Mouse (Mus musculus) CH12.LX (cell line): ENCODE data around the gene Lrig3. TPM values are rescaled to one million over a fixed set of nuclear protein-coding genes. Genes with fewer than 3 reads are reported as not detected.

Source experiments
- DNase-seq: peaks from one replicate; pipeline ENCODE4 v3.0.0-alpha.2; 2013; ENCODE audit errors: extremely low read depth
- H3K27ac ChIP-seq: 2 replicates; pipeline ENCODE4 v1.5.1; 2012; ENCODE audit warnings: low read depth, mild to moderate bottlenecking, control low read depth, moderate library complexity; ENCODE audit not compliant: insufficient read depth
- H3K27me3 ChIP-seq: replicated peaks from 2 replicates; pipeline ENCODE3; 2012; ENCODE audit warnings: inconsistent platforms
- H3K36me3 ChIP-seq, 2 experiments: replicated peaks in 1 of 2; 2 replicates each; pipeline versions ENCODE3 to v1.6.1; 2012; ENCODE audit warnings: inconsistent platforms in 1 of 2, low read length in 1 of 2, mild to moderate bottlenecking in 1 of 2, mixed read lengths in 1 of 2, moderate library complexity in 1 of 2; ENCODE audit not compliant: control insufficient read depth in 1 of 2, insufficient read depth in 1 of 2
- H3K4me1 ChIP-seq, 2 experiments: 2 replicates each; pipeline ENCODE4 v1.6.1; 2012; ENCODE audit warnings: inconsistent platforms in 1 of 2, moderate library complexity in 1 of 2; ENCODE audit not compliant: insufficient read depth in 2 of 2, control insufficient read depth in 1 of 2
- H3K4me2 ChIP-seq: 2 replicates; pipeline ENCODE4 v1.6.1; 2012; ENCODE audit warnings: low read depth, mild to moderate bottlenecking, control low read depth; ENCODE audit not compliant: poor library complexity, insufficient read depth, severe bottlenecking
- H3K4me3 ChIP-seq, 3 experiments: fragments of 150-350 bp in 1 of 3; sonication (generic) in 1 of 3; replicated peaks in 1 of 3; 2 replicates each; pipeline versions ENCODE3 to v1.5.1; 2011 to 2012; ENCODE audit warnings: low read depth in 2 of 3, low read length in 2 of 3, mild to moderate bottlenecking in 2 of 3, moderate library complexity in 2 of 3, control low read depth in 1 of 3, improper control_type of control experiment in 1 of 3, inconsistent platforms in 1 of 3, mixed read lengths in 1 of 3; ENCODE audit not compliant: poor library complexity in 1 of 3
- H3K79me2 ChIP-seq: replicated peaks from 2 replicates; pipeline ENCODE4 v1.6.1; 2012; ENCODE audit warnings: mild to moderate bottlenecking, moderate library complexity; ENCODE audit not compliant: control insufficient read depth, poor library complexity, insufficient read depth, severe bottlenecking; ENCODE audit errors: extremely low read depth
- H3K9ac ChIP-seq: 2 replicates; pipeline ENCODE4 v1.6.1; 2012; ENCODE audit warnings: low read depth, mild to moderate bottlenecking, control low read depth, moderate library complexity; ENCODE audit not compliant: insufficient read depth
- H3K9me3 ChIP-seq: replicated peaks from 2 replicates; pipeline ENCODE3; 2012; ENCODE audit warnings: low read length, inconsistent platforms, mixed read lengths
- CHD1 ChIP-seq: IDR thresholded peaks from 2 replicates; pipeline ENCODE4 v1.6.1; 2012; ENCODE audit warnings: low read depth, low read length, improper control_type of control experiment, inconsistent platforms
- CHD2 ChIP-seq: IDR thresholded peaks from 2 replicates; pipeline ENCODE4 v1.6.1; 2011; ENCODE audit warnings: low read length, improper control_type of control experiment
- CTCF ChIP-seq, 2 experiments: IDR thresholded peaks in 1 of 2; conservative IDR thresholded peaks in 1 of 2; 2 replicates each; pipeline ENCODE4 v1.5.1; 2011 to 2012; ENCODE audit warnings: low read depth in 2 of 2, low read length in 2 of 2, improper control_type of control experiment in 1 of 2, inconsistent platforms in 1 of 2, mild to moderate bottlenecking in 1 of 2, moderate library complexity in 1 of 2
- ELF1 ChIP-seq: IDR thresholded peaks from 2 replicates; pipeline ENCODE4 v1.6.1; 2014; ENCODE audit warnings: low read depth, mild to moderate bottlenecking, inconsistent platforms, low read length, improper control_type of control experiment
- HCFC1 ChIP-seq: IDR thresholded peaks from 2 replicates; pipeline ENCODE4 v1.6.1; 2012; ENCODE audit warnings: low read depth, mild to moderate bottlenecking, inconsistent platforms, low read length, improper control_type of control experiment
- JUND ChIP-seq: conservative IDR thresholded peaks from 2 replicates; pipeline ENCODE4 v1.6.1; 2011; ENCODE audit warnings: low read depth, low read length, improper control_type of control experiment
- KAT2A ChIP-seq: IDR thresholded peaks from 2 replicates; pipeline ENCODE4 v1.6.1; 2012; ENCODE audit warnings: low read length, improper control_type of control experiment, inconsistent platforms; ENCODE audit not compliant: insufficient replicate concordance
- MAFK ChIP-seq: IDR thresholded peaks from 2 replicates; pipeline ENCODE4 v1.6.1; 2011; ENCODE audit warnings: low read length, improper control_type of control experiment; ENCODE audit not compliant: insufficient replicate concordance
- MEF2A ChIP-seq: IDR thresholded peaks from 2 replicates; pipeline ENCODE4 v1.6.1; 2014; ENCODE audit warnings: low read depth, mild to moderate bottlenecking, inconsistent platforms, low read length, improper control_type of control experiment, borderline replicate concordance
- NELFE ChIP-seq: IDR thresholded peaks from 2 replicates; pipeline ENCODE4 v1.6.1; 2011; ENCODE audit warnings: low read depth, low read length, improper control_type of control experiment
- POLR2AphosphoS2 ChIP-seq: IDR thresholded peaks from 2 replicates; pipeline ENCODE4 v1.6.1; 2011; ENCODE audit warnings: low read depth, low read length, improper control_type of control experiment
- RAD21 ChIP-seq: IDR thresholded peaks from 2 replicates; pipeline ENCODE4 v1.6.1; 2011; ENCODE audit warnings: low read depth, mild to moderate bottlenecking, low read length, improper control_type of control experiment, moderate library complexity
- RCOR1 ChIP-seq: conservative IDR thresholded peaks from 2 replicates; pipeline ENCODE4 v1.6.1; 2012; ENCODE audit warnings: low read depth, mild to moderate bottlenecking, inconsistent platforms, low read length, improper control_type of control experiment
- SIN3A ChIP-seq: IDR thresholded peaks from 2 replicates; pipeline ENCODE4 v1.6.1; 2012; ENCODE audit warnings: low read length, improper control_type of control experiment, inconsistent platforms
- UBTF ChIP-seq: IDR thresholded peaks from 2 replicates; pipeline ENCODE4 v1.6.1; 2012; ENCODE audit warnings: low read depth, mild to moderate bottlenecking, inconsistent platforms, low read length, improper control_type of control experiment, moderate library complexity
- USF2 ChIP-seq: conservative IDR thresholded peaks from 2 replicates; pipeline ENCODE4 v1.6.1; 2011; ENCODE audit warnings: low read depth, low read length, improper control_type of control experiment
- ZKSCAN1 ChIP-seq: IDR thresholded peaks from 2 replicates; pipeline ENCODE4 v1.6.1; 2012; ENCODE audit warnings: low read depth, inconsistent platforms, low read length, improper control_type of control experiment, borderline replicate concordance
- ZMIZ1 ChIP-seq: IDR thresholded peaks from 2 replicates; pipeline ENCODE4 v1.6.1; 2012; ENCODE audit warnings: low read depth, mild to moderate bottlenecking, inconsistent platforms, low read length, improper control_type of control experiment
- ZNF384 ChIP-seq: IDR thresholded peaks from 2 replicates; pipeline ENCODE4 v1.6.1; 2012; ENCODE audit warnings: low read depth, low read length, improper control_type of control experiment, inconsistent platforms
- dilution Hi-C: fragments of 300-500 bp; cut with MboI; formaldehyde crosslinking; loops from 2 replicates; pipeline ENCODE4 v1.14.3; 2020; ENCODE audit warnings: low sequenced_read_pairs; ENCODE audit not compliant: extremely low pct_unique_long_range_greater_than_20kb, extremely low pct_ligation_motif_present
- in situ Hi-C: fragments of 300-500 bp; cut with MboI; formaldehyde crosslinking; loops from 3 replicates; pipeline ENCODE4 v1.14.3; 2019; ENCODE audit warnings: low sequenced_read_pairs, low pct_ligation_motif_present, low pct_unique_long_range_greater_than_20kb, mixed read lengths
- polyA plus RNA-seq: library from polyadenylated mRNA; unstranded; fragments of >175 nt; gene quantifications from 2 replicates; pipeline ENCODE4 v1.2.1, GENCODE M21; 2012; ENCODE audit warnings: low read depth; ENCODE audit not compliant: insufficient read length
- total RNA-seq, 2 experiments: library from RNA; depleted of rRNA; stranded (reverse); fragments of 300-350 nt in 1 of 2; fragments of >200 nt in 1 of 2; gene quantifications; 2 replicates each; pipeline ENCODE4 v1.2.3; 2012 to 2014

Gene Lrig3
- total and polyA plus RNA-seq, 3 experiments, result not detected

- H3K27ac ChIP-seq, result no peak overlapping the region
- TF ChIP-seq POLR2AphosphoS2 (no peak), KAT2A (no peak), USF2 (no peak), NELFE (no peak), ZNF384 (no peak), MEF2A (no peak), ELF1 (no peak), SIN3A (no peak), UBTF (no peak), CHD2 (no peak), JUND (no peak)
- H3K79me2 ChIP-seq, result no peaks in the 10 kb centered on the region
- H3K4me1 ChIP-seq, result no peaks in the 10 kb centered on the region
- H3K9ac ChIP-seq, result no peak overlapping the region
- dilution Hi-C loops, result no loop called here
- H3K36me3 ChIP-seq, result no peaks in the 10 kb centered on the region
- peaks cover 68% of the 10 kb centered on the region for H3K9me3 ChIP-seq
- no peak overlapping the region for H3K4me3 ChIP-seq
- no peak for DNase-seq
- H3K27me3 ChIP-seq, result no peaks in the 10 kb centered on the region
- in situ Hi-C loops, result no loop called here
- no peak overlapping the region for H3K4me2 ChIP-seq
These were observed 49.7 kb downstream of the Lrig3 start for GRCm38 (mm10) chr10:126015644-126016043.

- DNase-seq, result no peak
- Histone ChIP-seq H3K9me3 (peaks cover 67% of the 10 kb centered on the region), H3K4me1 (no peaks in the 10 kb centered on the region), H3K27me3 (no peaks in the 10 kb centered on the region), H3K36me3 (no peaks in the 10 kb centered on the region), H3K79me2 (no peaks in the 10 kb centered on the region), H3K9ac (no peak overlapping the region), H3K4me2 (no peak overlapping the region), H3K4me3 (no peak overlapping the region)
- in situ Hi-C loops, result no loop called here
- dilution Hi-C loops, result no loop called here
- TF ChIP-seq ZMIZ1 (no peak), ELF1 (no peak), HCFC1 (no peak), JUND (no peak), ZKSCAN1 (no peak), KAT2A (no peak), CHD2 (no peak), CHD1 (no peak), MAFK (no peak), CTCF (conservative IDR thresholded peaks at IDR 0.05 in 1 of 2, IDR thresholded peaks at IDR 0.05 in 1 of 2; ENCODE audit: low read depth in 2 of 2, low read length in 2 of 2) (no peak), ZNF384 (no peak), RAD21 (no peak), RCOR1 (no peak)
- TF ChIP-seq, all 38 proteins: peak for 0
- H3K27ac ChIP-seq, result no peak overlapping the region
These were observed 53.5 kb downstream of the Lrig3 start for GRCm38 (mm10) chr10:126019350-126019991.
